Mouse (Mus musculus) embryonic facial prominence, embryonic 14.5 days (tissue): ENCODE results near the gene Gltp. TPM values are rescaled to one million over a fixed set of nuclear protein-coding genes. Genes with fewer than 3 reads are reported as not detected.

Source experiments
- ATAC-seq: fragments of 200-750 bp; cut with Nextera tagmentation; 2 replicates; pipeline ENCODE4 v1.8.0; 2017; ENCODE audit warnings: low read depth, moderate number of reproducible peaks, moderate TSS enrichment
- DNase-seq: peaks from one replicate; pipeline ENCODE4 v3.0.0-alpha.2; 2015; ENCODE audit warnings: low spot score
- H3K27ac ChIP-seq: fragments of 300-500 bp; sonication (generic); replicated peaks from 2 replicates; pipeline ENCODE4 v1.5.1; 2014; ENCODE audit warnings: low read depth, mild to moderate bottlenecking, low read length, moderate library complexity
- H3K27me3 ChIP-seq: fragments of 300-500 bp; sonication (generic); replicated peaks from 2 replicates; pipeline ENCODE4 v1.6.1; 2014; ENCODE audit warnings: low read length; ENCODE audit not compliant: control insufficient read depth, insufficient read depth
- H3K36me3 ChIP-seq: fragments of 300-500 bp; sonication (generic); 2 replicates; pipeline ENCODE4 v1.6.1; 2014; ENCODE audit warnings: low read length, mixed read lengths; ENCODE audit not compliant: control insufficient read depth, insufficient read depth
- H3K4me1 ChIP-seq: fragments of 300-500 bp; sonication (generic); 2 replicates; pipeline ENCODE4 v1.6.1; 2014; ENCODE audit warnings: antibody characterized with exemption, low read length; ENCODE audit not compliant: control insufficient read depth, insufficient read depth
- H3K4me2 ChIP-seq: fragments of 300-500 bp; sonication (generic); 2 replicates; pipeline ENCODE4 v1.6.1; 2014; ENCODE audit warnings: low read depth, mild to moderate bottlenecking, low read length, moderate library complexity, mixed read lengths
- H3K4me3 ChIP-seq: fragments of 300-500 bp; sonication (generic); 2 replicates; pipeline ENCODE4 v1.5.1; 2014; ENCODE audit warnings: low read depth, mild to moderate bottlenecking, low read length
- H3K9ac ChIP-seq: fragments of 300-500 bp; sonication (generic); 2 replicates; pipeline ENCODE4 v1.6.1; 2014; ENCODE audit warnings: low read depth, mild to moderate bottlenecking, low read length, moderate library complexity, mixed read lengths
- H3K9me3 ChIP-seq: fragments of 300-500 bp; sonication (generic); 2 replicates; pipeline ENCODE4 v1.6.1; 2016; ENCODE audit warnings: low read length; ENCODE audit not compliant: control insufficient read depth
- WGBS: fragments of 180-500 bp; shearing (Covaris S2); extraction: QIAGEN DNeasy Blood & Tissue Kit; methylation state at CpG from one replicate; pipeline ENCODE4 v1.1.7; 2014; 5-methylcytosine and 5-hydroxymethylcytosine counted together
- polyA plus RNA-seq: library from polyadenylated mRNA; unstranded; fragments of >200 nt; fragmentation: Nextera tagmentation; extraction: Ambion mirVana; gene quantifications from 2 replicates; pipeline ENCODE4 v1.2.1, GENCODE M21; 2014

Gltp gene
- polyA plus RNA-seq, 1 experiment from 2014 or later = 123 TPM

- Histone ChIP-seq H3K27ac (no peak overlapping the region), H3K4me3 (peak overlapping the region; percentile 78), H3K27me3 (no peaks in the 10 kb centered on the region), H3K9me3 (no peaks in the 10 kb centered on the region), H3K4me1 (peaks cover 8% of the 10 kb centered on the region; the same call in 1 of the 2 replicates), H3K9ac (peak overlapping the region; percentile 85), H3K36me3 (no peaks in the 10 kb centered on the region), H3K4me2 (peak overlapping the region; percentile 90)
- WGBS = 18% methylated on average over 16 of the region's 16 CpGs
- peak; percentile 6; the same call in 1 of the 2 replicates for ATAC-seq
- peak; percentile 40 for DNase-seq
These were observed 951 bp downstream of the Gltp start for GRCm38 (mm10) chr5:114689700-114690366.

- ATAC-seq (no peak), DNase-seq (no peak)
- no peak overlapping the region for H3K4me3 ChIP-seq
- H3K27me3 ChIP-seq = no peaks in the 10 kb centered on the region
- H3K4me1 ChIP-seq = peaks cover 8% of the 10 kb centered on the region; the same call in 1 of the 2 replicates
- H3K4me2 ChIP-seq = no peak overlapping the region
- no peaks in the 10 kb centered on the region for H3K36me3 ChIP-seq
- no peak overlapping the region for H3K27ac ChIP-seq
- WGBS = 83% methylated on average over 13 of the region's 13 CpGs
- no peaks in the 10 kb centered on the region for H3K9me3 ChIP-seq
- 0 out of 2 replicates have a peak overlapping the region, but pooled peaks have one; percentile 3 for H3K9ac ChIP-seq
These were observed 2.1 kb downstream of the Gltp start for GRCm38 (mm10) chr5:114688703-114689102.

- Histone ChIP-seq H3K4me1 (peaks cover 12% of the 10 kb centered on the region; the same call in 1 of the 2 replicates), H3K4me3 (no peak overlapping the region), H3K4me2 (no peak overlapping the region), H3K9me3 (no peaks in the 10 kb centered on the region), H3K9ac (no peak overlapping the region), H3K27ac (no peak overlapping the region), H3K27me3 (no peaks in the 10 kb centered on the region), H3K36me3 (no peaks in the 10 kb centered on the region)
- ATAC-seq (no peak), DNase-seq (no peak)
These were observed 2.9 kb downstream of the Gltp start for GRCm38 (mm10) chr5:114687901-114688300.

- no peak for ATAC-seq
- no peaks in the 10 kb centered on the region for H3K36me3 ChIP-seq
- no peaks in the 10 kb centered on the region for H3K9me3 ChIP-seq
- WGBS = 45% methylated on average over 7 of the region's 7 CpGs
- H3K4me1 ChIP-seq = peaks cover 13% of the 10 kb centered on the region; the same call in 1 of the 2 replicates
- no peaks in the 10 kb centered on the region for H3K27me3 ChIP-seq
- no peak for DNase-seq
- no peak overlapping the region for H3K9ac ChIP-seq
- H3K4me3 ChIP-seq = no peak overlapping the region
- H3K4me2 ChIP-seq = no peak overlapping the region
- no peak overlapping the region for H3K27ac ChIP-seq
These were observed 4.0 kb downstream of the Gltp start for GRCm38 (mm10) chr5:114686726-114687210.

- ATAC-seq = no peak
- Histone ChIP-seq H3K36me3 (no peaks in the 10 kb centered on the region), H3K4me3 (no peak overlapping the region), H3K27me3 (no peaks in the 10 kb centered on the region), H3K9me3 (no peaks in the 10 kb centered on the region), H3K4me1 (peaks cover 17% of the 10 kb centered on the region; the same call in 1 of the 2 replicates), H3K9ac (no peak overlapping the region), H3K27ac (no peak overlapping the region), H3K4me2 (no peak overlapping the region)
- no peak for DNase-seq
- 93% methylated on average over 5 of the region's 5 CpGs for WGBS
These were observed 4.8 kb downstream of the Gltp start for GRCm38 (mm10) chr5:114685986-114686385.

GRCm38 (mm10) chr5:114681717-114682116, 9.1 kb downstream of the Gltp start:
- peaks cover 6% of the 10 kb centered on the region; the same call in 1 of the 2 replicates for H3K36me3 ChIP-seq
- no peak overlapping the region for H3K4me2 ChIP-seq
- no peaks in the 10 kb centered on the region for H3K27me3 ChIP-seq
- H3K9ac ChIP-seq = peak overlapping the region; percentile 37; the same call in 1 of the 2 replicates
- DNase-seq (no peak), ATAC-seq (no peak)
- no peak overlapping the region for H3K4me3 ChIP-seq
- H3K4me1 ChIP-seq = peaks cover 15% of the 10 kb centered on the region; the same call in 1 of the 2 replicates
- no peaks in the 10 kb centered on the region for H3K9me3 ChIP-seq
- H3K27ac ChIP-seq = peak overlapping the region; percentile 58
- 68% methylated on average over 8 of the region's 8 CpGs for WGBS

GRCm38 (mm10) chr5:114680676-114681285, 10.0 kb downstream of the Gltp start:
- H3K4me3 ChIP-seq = no peak overlapping the region
- H3K4me1 ChIP-seq = peaks cover 15% of the 10 kb centered on the region; the same call in 1 of the 2 replicates
- H3K4me2 ChIP-seq = no peak overlapping the region
- ATAC-seq (no peak), DNase-seq (no peak)
- peak overlapping the region; percentile 58 for H3K27ac ChIP-seq
- H3K9me3 ChIP-seq = no peaks in the 10 kb centered on the region
- H3K9ac ChIP-seq = 0 out of 2 replicates have a peak overlapping the region, but pooled peaks have one; percentile 37
- peaks cover 16% of the 10 kb centered on the region for H3K36me3 ChIP-seq
- H3K27me3 ChIP-seq = no peaks in the 10 kb centered on the region
- 53% methylated on average over 19 of the region's 19 CpGs for WGBS

- Histone ChIP-seq H3K4me1 (peaks cover 15% of the 10 kb centered on the region; the same call in 1 of the 2 replicates), H3K9me3 (no peaks in the 10 kb centered on the region), H3K27me3 (no peaks in the 10 kb centered on the region), H3K9ac (no peak overlapping the region), H3K4me2 (no peak overlapping the region), H3K27ac (no peak overlapping the region), H3K4me3 (no peak overlapping the region), H3K36me3 (peaks cover 18% of the 10 kb centered on the region)
- WGBS = 64% methylated on average over 17 of the region's 17 CpGs
- ATAC-seq (peak; percentile 24; the same call in 1 of the 2 replicates), DNase-seq (no peak)
These were observed 10.8 kb downstream of the Gltp start for GRCm38 (mm10) chr5:114679841-114680591.
